Mouse (Mus musculus) urinary bladder, postnatal 10 days (tissue): ENCODE results near the gene Sec11a.

ENCODE experiments used
- DNase-seq: peaks from one replicate; pipeline ENCODE4 v3.0.0; 2022; ENCODE audit warnings: low spot score

The Sec11a gene

GRCm38 (mm10) chr7:80857181-80857580, 90.4 kb downstream of the Sec11a start:
- DNase-seq, result no peak

GRCm38 (mm10) chr7:80855316-80855715, 92.3 kb downstream of the Sec11a start:
- DNase-seq, result no peak
